15 mouse cellular contexts compared by ENCODE assay signal in genomic region chr11:112826193-112827043, GRCm38 (mm10). TPM values are rescaled to one million over a fixed set of nuclear protein-coding genes. Genes with fewer than 3 reads are reported as not detected.
A peak's percentile ranks its signal among the peaks of the same experiment; 100 is the strongest.
DNase-seq lines count a peak whose midpoint lies in the region; ATAC-seq and TF ChIP-seq lines count a peak whose summit lies in the region.
"Had no signal": no experiment of that assay in that cellular context is flagged by ENCODE, and none has a peak within 500 bp of the region (broad histone marks: within the 10 kb centered on the region; RNA-seq: fewer than 3 reads in every experiment).

No protein-coding gene starts in this region.

- H3K27me3 ChIP-seq in forebrain, embryonic 15.5 days = no peaks in the 10 kb centered on the region
- H3K27me3 ChIP-seq in limb, embryonic 10.5 days (ENCODE audit: low read depth, poor library complexity, severe bottlenecking) = 0 out of 2 replicates have a peak, but pooled peaks cover 5% of the 10 kb centered on the region
- H3K27me3 ChIP-seq in neural tube, embryonic 12.5 days (replicated peaks) = no peaks in the 10 kb centered on the region
- H3K27me3 ChIP-seq: embryonic facial prominence, embryonic 15.5 days; limb, embryonic 12.5 days; neural tube, embryonic 13.5 days had no signal

- H3K9ac ChIP-seq in forebrain, embryonic 15.5 days (replicated peaks) = no peak overlapping the region
- H3K9ac ChIP-seq in neural tube, embryonic 12.5 days = no peak overlapping the region
- H3K9ac ChIP-seq: embryonic facial prominence, embryonic 15.5 days; limb, embryonic 12.5 days; liver, postnatal 0 days; neural tube, embryonic 13.5 days had no signal

- no peak overlapping the region for H3K4me2 ChIP-seq in forebrain, embryonic 15.5 days (replicated peaks)
- H3K4me2 ChIP-seq in neural tube, embryonic 12.5 days (replicated peaks) = no peak overlapping the region
- H3K4me2 ChIP-seq: embryonic facial prominence, embryonic 15.5 days; limb, embryonic 12.5 days; neural tube, embryonic 13.5 days had no signal

- 69% methylated on average over 6 of the region's 6 CpGs for WGBS in forebrain, embryonic 15.5 days
- 66% methylated on average over 6 of the region's 6 CpGs for WGBS in limb, embryonic 10.5 days
- WGBS in neural tube, embryonic 12.5 days = 55% methylated on average over 6 of the region's 6 CpGs

- peak; percentile 64 for DNase-seq in embryo, embryonic 9.5 days (ENCODE audit: extremely low spot score)
- no peak for DNase-seq in limb, embryonic 10.5 days (ENCODE audit: low spot score)
- DNase-seq in thymus, postnatal 36 days = no peak
- no peak for DNase-seq in layer of hippocampus, adult 2 months (ENCODE audit: low spot score in 2 of 2)
- DNase-seq: cerebellum, adult 9-10 months; heart, postnatal 14 days; kidney, adult 18-20 months; liver, postnatal 0 days; right cerebral cortex, adult 18-20 months had no signal

- H3K4me1 ChIP-seq in forebrain, embryonic 15.5 days = no peaks in the 10 kb centered on the region
- H3K4me1 ChIP-seq in limb, embryonic 10.5 days = peaks cover 35% of the 10 kb centered on the region
- peaks cover 11% of the 10 kb centered on the region for H3K4me1 ChIP-seq in neural tube, embryonic 12.5 days
- H3K4me1 ChIP-seq: embryonic facial prominence, embryonic 15.5 days had no signal

- no peak overlapping the region for H3K4me3 ChIP-seq in forebrain, embryonic 15.5 days
- no peak overlapping the region for H3K4me3 ChIP-seq in limb, embryonic 10.5 days
- no peak overlapping the region for H3K4me3 ChIP-seq in neural tube, embryonic 12.5 days
- H3K4me3 ChIP-seq in layer of hippocampus, adult 2 months = no peak overlapping the region
- H3K4me3 ChIP-seq: embryonic facial prominence, embryonic 15.5 days; limb, embryonic 12.5 days; neural tube, embryonic 13.5 days had no signal

- 0 out of 2 replicates have a peak overlapping the region, but pooled peaks have one; percentile 19 for H3K27ac ChIP-seq in forebrain, embryonic 15.5 days (replicated peaks)
- H3K27ac ChIP-seq in limb, embryonic 10.5 days = peak overlapping the region; percentile 42; the same call in 1 of the 2 replicates
- H3K27ac ChIP-seq in neural tube, embryonic 12.5 days = no peak overlapping the region
- no peak overlapping the region for H3K27ac ChIP-seq in layer of hippocampus, adult 2 months
- H3K27ac ChIP-seq: embryonic facial prominence, embryonic 15.5 days; limb, embryonic 12.5 days; neural tube, embryonic 13.5 days had no signal

- TF ChIP-seq CTCF in layer of hippocampus, adult 2 months (conservative IDR thresholded peaks at IDR 0.05) = no peak

- ATAC-seq in forebrain, embryonic 15.5 days (replicated peaks) = peak; percentile 77
- ATAC-seq in neural tube, embryonic 12.5 days (ENCODE audit: low FRiP score, low read depth) = peak; percentile 66; the same call in 1 of the 2 replicates
- ATAC-seq in erythroid progenitor cell, adult 5-6 weeks (replicated peaks; ENCODE audit: low FRiP score, poor library complexity, severe bottlenecking) = no peak
- ATAC-seq: liver, postnatal 0 days had no signal

- H3K36me3 ChIP-seq in forebrain, embryonic 15.5 days = no peaks in the 10 kb centered on the region
- no peaks in the 10 kb centered on the region for H3K36me3 ChIP-seq in limb, embryonic 10.5 days
- H3K36me3 ChIP-seq in neural tube, embryonic 12.5 days = no peaks in the 10 kb centered on the region
- H3K36me3 ChIP-seq: embryonic facial prominence, embryonic 15.5 days; limb, embryonic 12.5 days; neural tube, embryonic 13.5 days had no signal

- H3K9me3 ChIP-seq in forebrain, embryonic 15.5 days = no peaks in the 10 kb centered on the region
- H3K9me3 ChIP-seq in limb, embryonic 10.5 days (replicated peaks) = no peaks in the 10 kb centered on the region
- H3K9me3 ChIP-seq in neural tube, embryonic 12.5 days = no peaks in the 10 kb centered on the region
- H3K9me3 ChIP-seq: embryonic facial prominence, embryonic 15.5 days; limb, embryonic 12.5 days; neural tube, embryonic 13.5 days had no signal

RNA-seq across cellular contexts. Expression of gene Sox9, which starts 44.4 kb away (rescaled TPM):
- 66.6 and 70.4 TPM in 2 replicates for polyA plus RNA-seq in forebrain, embryonic 15.5 days (2015; fragmentation: Nextera tagmentation; extraction: Ambion mirVana)
- 85.1 and 169 TPM in 2 replicates for polyA plus RNA-seq in limb, embryonic 10.5 days (2016; fragmentation: Nextera tagmentation; extraction: Ambion mirVana)
- polyA plus RNA-seq in neural tube, embryonic 12.5 days (2016; fragmentation: Nextera tagmentation; extraction: Ambion mirVana) = 121 and 124 TPM in 2 replicates
- not detected in 2 replicates for total RNA-seq in erythroid progenitor cell, adult 5-6 weeks (2015; ENCODE audit: low replicate concordance)
- not detected in 2 replicates for total RNA-seq in erythroid progenitor cell, adult 5-6 weeks (2017; ENCODE audit: low replicate concordance)
- 10 to 100 TPM; 27.7 to 31.5 TPM for total RNA-seq in layer of hippocampus, adult 2 months (2021)

Comparison
In these comparisons a context has a peak if more than half of its experiments do, and no peak if none do; other contexts are left out.
1. H3K27ac ChIP-seq: peak in forebrain, embryonic 15.5 days (single experiment) and limb, embryonic 10.5 days (single experiment); none in neural tube, embryonic 12.5 days (single experiment) and layer of hippocampus, adult 2 months (single experiment).